Mouse (Mus musculus) C2C12 (cell line): ENCODE measurements around the gene Timm29. TPM values are rescaled to one million over a fixed set of nuclear protein-coding genes. Genes with fewer than 3 reads are reported as not detected.
A peak's percentile ranks its signal among the peaks of the same experiment; 100 is the strongest.
"Not testable (repeated sequence)": the region's sequence is repeated elsewhere in the genome, so short reads cannot be mapped to it uniquely, and the experiment has no call there.

Source experiments
- H3K27me3 ChIP-seq: one replicate; pipeline ENCODE4 v1.6.1; 2011; ENCODE audit not compliant: control insufficient read depth, insufficient read depth, insufficient read length
- H3K36me3 ChIP-seq: one replicate; pipeline ENCODE4 v1.6.1; 2011; ENCODE audit not compliant: control insufficient read depth, insufficient read depth
- H3K4me3 ChIP-seq: one replicate; pipeline ENCODE4 v1.5.1; 2011; ENCODE audit warnings: mild to moderate bottlenecking, control low read depth; ENCODE audit not compliant: poor library complexity, insufficient read depth, severe bottlenecking
- H3K79me2 ChIP-seq: one replicate; pipeline ENCODE4 v1.6.1; 2011; ENCODE audit not compliant: control insufficient read depth, insufficient read depth
- H3K79me3 ChIP-seq: one replicate; pipeline ENCODE4 v1.6.1; 2011; ENCODE audit warnings: low read depth, control low read depth
- H3ac ChIP-seq: one replicate; pipeline ENCODE3; 2011; ENCODE audit warnings: low read depth; ENCODE audit not compliant: control insufficient read depth, insufficient read length
- CEBPB ChIP-seq: IDR thresholded peaks from one replicate; pipeline ENCODE4 v1.6.1; 2011; ENCODE audit warnings: low read depth, mild to moderate bottlenecking, control low read depth, moderate library complexity
- CTCF ChIP-seq: IDR thresholded peaks from one replicate; pipeline ENCODE4 v1.5.1; 2011; ENCODE audit not compliant: control insufficient read depth, insufficient read depth, insufficient read length
- FOSL1 ChIP-seq: IDR thresholded peaks from one replicate; pipeline ENCODE4 v1.8.0; 2011; ENCODE audit warnings: mild to moderate bottlenecking, low read length; ENCODE audit not compliant: poor library complexity, insufficient read depth, severe bottlenecking
- MAX ChIP-seq: IDR thresholded peaks from one replicate; pipeline ENCODE4 v1.6.1; 2011; ENCODE audit warnings: mild to moderate bottlenecking, control low read depth
- MYOD1 ChIP-seq: IDR thresholded peaks from one replicate; pipeline ENCODE4 v1.6.1; 2011; ENCODE audit warnings: low read depth; ENCODE audit not compliant: control insufficient read depth, insufficient read length
- MYOG ChIP-seq: IDR thresholded peaks from one replicate; pipeline ENCODE4 v1.6.1; 2011; ENCODE audit not compliant: control insufficient read depth, insufficient read length; ENCODE audit errors: extremely low read depth
- USF1 ChIP-seq: IDR thresholded peaks from one replicate; pipeline ENCODE4 v1.6.1; 2011; ENCODE audit warnings: low read depth, mild to moderate bottlenecking, control low read depth, moderate library complexity
- polyA plus RNA-seq: library from polyadenylated mRNA; unstranded; fragments of >200 nt; fragmentation: generic; extraction: Trizol; gene quantifications from one replicate; pipeline ENCODE4 v1.2.1, GENCODE M21; 2012; ENCODE audit warnings: missing spikeins

The Timm29 gene
- polyA plus RNA-seq, 1 experiment, result 20.8 TPM

- no peak for TF ChIP-seq MYOG
- TF ChIP-seq FOSL1, result no peak
- no peak for TF ChIP-seq CEBPB
- no peak for TF ChIP-seq USF1
- TF ChIP-seq CTCF, result no peak
- TF ChIP-seq MAX, result no peak
- no peak for TF ChIP-seq MYOD1
- H3K4me3 ChIP-seq, result no peak overlapping the region
- H3ac ChIP-seq, result no peak overlapping the region
- no peaks in the 10 kb centered on the region for H3K27me3 ChIP-seq
- H3K79me2 ChIP-seq, result peaks cover 17% of the 10 kb centered on the region
- H3K79me3 ChIP-seq, result peaks cover 11% of the 10 kb centered on the region
- H3K36me3 ChIP-seq, result peaks cover 44% of the 10 kb centered on the region
Measured at GRCm38 (mm10) chr9:21589538-21589937, 3.0 kb upstream of the Timm29 start.

- no peaks in the 10 kb centered on the region for H3K27me3 ChIP-seq
- H3K36me3 ChIP-seq, result peaks cover 38% of the 10 kb centered on the region
- H3K79me2 ChIP-seq, result peaks cover 28% of the 10 kb centered on the region
- H3ac ChIP-seq, result no peak overlapping the region
- no peak overlapping the region for H3K4me3 ChIP-seq
- peaks cover 15% of the 10 kb centered on the region for H3K79me3 ChIP-seq
- no peak for TF ChIP-seq USF1
- no peak for TF ChIP-seq MAX
- TF ChIP-seq CTCF, result no peak
- no peak for TF ChIP-seq MYOG
- no peak for TF ChIP-seq CEBPB
- no peak for TF ChIP-seq FOSL1
- TF ChIP-seq MYOD1, result no peak
Measured at GRCm38 (mm10) chr9:21591127-21591830, 1.2 kb upstream of the Timm29 start.

GRCm38 (mm10) chr9:21591831-21592702 lies 455 bp upstream of the Timm29 start:
- Histone ChIP-seq H3K79me3 (peaks cover 15% of the 10 kb centered on the region), H3K36me3 (peaks cover 31% of the 10 kb centered on the region), H3K79me2 (peaks cover 28% of the 10 kb centered on the region), H3ac (peak overlapping the region; percentile 58), H3K27me3 (no peaks in the 10 kb centered on the region), H3K4me3 (peak overlapping the region; percentile 82)
- no peak for TF ChIP-seq FOSL1
- TF ChIP-seq CEBPB, result no peak
- TF ChIP-seq MAX, result no peak
- no peak for TF ChIP-seq USF1
- no peak for TF ChIP-seq MYOG
- no peak for TF ChIP-seq CTCF
- TF ChIP-seq MYOD1, result no peak

- Histone ChIP-seq H3K36me3 (peaks cover 23% of the 10 kb centered on the region), H3ac (peak overlapping the region; percentile 77), H3K79me3 (peaks cover 15% of the 10 kb centered on the region), H3K27me3 (no peaks in the 10 kb centered on the region), H3K4me3 (peak overlapping the region; percentile 82), H3K79me2 (peaks cover 28% of the 10 kb centered on the region)
- TF ChIP-seq CEBPB, result peak; percentile 63
- peak; percentile 43 for TF ChIP-seq USF1
- no peak for TF ChIP-seq MAX
Measured at GRCm38 (mm10) chr9:21593122-21593721, 700 bp downstream of the Timm29 start.

GRCm38 (mm10) chr9:21594350-21594749 lies 1.8 kb downstream of the Timm29 start:
- Histone ChIP-seq H3K36me3 (peaks cover 18% of the 10 kb centered on the region), H3K79me3 (peaks cover 15% of the 10 kb centered on the region), H3K79me2 (peaks cover 28% of the 10 kb centered on the region)
- H3K27me3 ChIP-seq, H3K4me3 ChIP-seq, H3ac ChIP-seq: not testable (repeated sequence)

- TF ChIP-seq FOSL1 (no peak), USF1 (no peak), MAX (no peak), CEBPB (no peak), MYOD1 (no peak), CTCF (no peak), MYOG (no peak)
- H3ac ChIP-seq, result no peak overlapping the region
- peaks cover 28% of the 10 kb centered on the region for H3K79me2 ChIP-seq
- peaks cover 18% of the 10 kb centered on the region for H3K36me3 ChIP-seq
- H3K27me3 ChIP-seq, result no peaks in the 10 kb centered on the region
- peaks cover 15% of the 10 kb centered on the region for H3K79me3 ChIP-seq
- H3K4me3 ChIP-seq, result no peak overlapping the region
Measured at GRCm38 (mm10) chr9:21594838-21595237, 2.3 kb downstream of the Timm29 start.
